Mouse (Mus musculus): ENCODE results near the gene Rnd3. TPM values are rescaled to one million over a fixed set of nuclear protein-coding genes. Genes with fewer than 3 reads are reported as not detected.

Rnd3 gene
- polyA plus RNA-seq, 1 experiment from 2014 or later = 92.6 TPM

DNA sequence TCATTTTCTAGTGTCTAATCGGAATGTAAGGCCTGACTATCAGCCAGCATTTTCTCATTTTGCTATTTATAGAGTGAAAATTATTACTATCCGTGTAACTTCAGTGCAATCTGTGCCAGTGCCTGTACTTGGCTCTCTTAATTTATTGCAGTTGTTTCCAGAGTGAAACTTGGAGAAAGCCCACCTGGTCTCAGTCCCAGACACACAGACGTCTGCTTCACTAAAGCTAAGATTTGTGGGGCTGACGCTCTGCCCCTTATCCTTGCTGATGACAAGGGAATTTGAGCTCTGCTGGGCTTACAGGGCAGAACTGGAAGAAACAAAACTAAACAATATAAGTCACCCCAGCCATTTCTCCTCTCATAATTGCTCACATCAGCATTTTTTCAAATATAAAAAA is 47.7 kb downstream of the Rnd3 start:
- H3K27me3 ChIP-seq (ENCODE audit: poor library complexity, severe bottlenecking) = no peaks in the 10 kb centered on the region
- no peaks in the 10 kb centered on the region for H3K36me3 ChIP-seq (replicated peaks)
- H3K9me3 ChIP-seq = no peaks in the 10 kb centered on the region
- no peak overlapping the region for H3K4me3 ChIP-seq
- H3K27ac ChIP-seq = no peak overlapping the region
- WGBS = 71% methylated on average over 4 of the region's 4 CpGs
- peaks cover 10% of the 10 kb centered on the region for H3K4me1 ChIP-seq
- DNase-seq (ENCODE audit: extremely low spot score, low spot score) = no peak

DNA sequence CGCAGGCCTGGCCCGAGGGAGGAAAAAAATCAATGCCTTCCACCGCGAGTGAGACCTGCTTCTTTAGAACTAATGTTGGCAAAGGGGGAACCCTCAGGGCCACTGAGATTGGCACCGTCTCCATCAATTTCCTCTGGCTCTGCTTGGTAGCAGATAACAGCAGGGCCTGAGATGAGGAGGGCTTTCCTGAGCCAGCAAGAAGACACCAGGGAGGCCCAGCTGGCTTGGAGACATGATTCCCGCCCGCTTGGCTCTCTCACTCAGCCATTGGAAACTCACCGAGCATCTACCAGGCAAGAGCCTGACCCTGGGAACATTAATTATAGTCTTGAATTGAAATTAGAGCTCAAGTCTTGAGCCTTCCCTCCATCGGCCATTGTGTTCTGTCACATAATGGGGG is 48.9 kb downstream of the Rnd3 start:
- no peaks in the 10 kb centered on the region for H3K27me3 ChIP-seq (ENCODE audit: poor library complexity, severe bottlenecking)
- peak overlapping the region; percentile 52; the same call in 1 of the 2 replicates for H3K27ac ChIP-seq
- no peaks in the 10 kb centered on the region for H3K9me3 ChIP-seq
- peaks cover 10% of the 10 kb centered on the region for H3K4me1 ChIP-seq
- WGBS = 81% methylated on average over 9 of the region's 9 CpGs
- no peak for DNase-seq (ENCODE audit: extremely low spot score, low spot score)
- no peak overlapping the region for H3K4me3 ChIP-seq
- H3K36me3 ChIP-seq (replicated peaks) = no peaks in the 10 kb centered on the region

DNA sequence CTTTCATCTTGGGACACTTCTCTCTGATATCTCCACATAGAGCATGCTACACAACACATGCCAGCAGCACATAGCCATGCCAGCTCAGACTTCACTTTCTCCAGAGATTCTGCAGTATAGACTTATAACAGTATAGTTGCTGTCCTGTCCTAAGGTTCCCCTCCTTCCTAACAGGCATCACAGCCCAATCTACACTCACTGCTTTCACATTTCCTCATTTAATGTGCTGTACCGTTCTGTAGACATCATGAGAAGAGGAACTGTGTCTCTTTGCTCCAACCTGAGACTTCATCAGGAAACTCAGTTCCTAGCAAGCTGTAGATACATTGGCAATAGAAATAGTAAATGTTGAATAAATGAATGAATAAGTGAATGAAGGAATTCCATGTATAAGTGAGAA is 49.7 kb downstream of the Rnd3 start:
- H3K4me1 ChIP-seq = peaks cover 10% of the 10 kb centered on the region
- WGBS = 89% methylated on average over 1 of the region's 1 CpGs
- DNase-seq (ENCODE audit: extremely low spot score, low spot score) = no peak
- no peak overlapping the region for H3K27ac ChIP-seq
- no peak overlapping the region for H3K4me3 ChIP-seq
- no peaks in the 10 kb centered on the region for H3K36me3 ChIP-seq (replicated peaks)
- no peaks in the 10 kb centered on the region for H3K9me3 ChIP-seq
- no peaks in the 10 kb centered on the region for H3K27me3 ChIP-seq (ENCODE audit: poor library complexity, severe bottlenecking)

DNA sequence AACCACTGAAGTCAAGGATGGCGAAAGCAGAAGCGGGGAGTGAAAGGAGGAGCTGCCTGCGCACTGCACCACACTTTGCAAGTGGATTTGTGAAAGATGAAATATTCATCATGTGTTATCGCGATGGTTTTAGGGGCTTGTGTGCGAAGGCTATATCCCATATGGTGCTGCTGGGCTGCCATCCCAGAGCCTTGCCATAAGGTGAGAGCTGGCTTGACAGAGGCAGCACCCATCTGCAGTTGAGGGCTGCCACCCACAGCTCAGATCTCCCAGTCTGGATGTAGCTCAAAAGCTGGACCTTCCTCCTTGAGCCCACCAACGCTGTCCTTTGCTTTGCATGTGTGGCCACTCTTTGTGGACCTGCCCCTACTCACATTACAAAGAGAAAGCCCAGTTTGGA is 58.2 kb downstream of the Rnd3 start:
- H3K27me3 ChIP-seq (ENCODE audit: poor library complexity, severe bottlenecking) = peaks cover 5% of the 10 kb centered on the region; the same call in 1 of the 2 replicates
- H3K4me1 ChIP-seq = peaks cover 52% of the 10 kb centered on the region
- peak overlapping the region; percentile 76 for H3K27ac ChIP-seq
- no peaks in the 10 kb centered on the region for H3K9me3 ChIP-seq
- no peak for DNase-seq (ENCODE audit: extremely low spot score, low spot score)
- no peaks in the 10 kb centered on the region for H3K36me3 ChIP-seq (replicated peaks)
- H3K4me3 ChIP-seq = no peak overlapping the region
- WGBS = 82% methylated on average over 7 of the region's 7 CpGs

DNA sequence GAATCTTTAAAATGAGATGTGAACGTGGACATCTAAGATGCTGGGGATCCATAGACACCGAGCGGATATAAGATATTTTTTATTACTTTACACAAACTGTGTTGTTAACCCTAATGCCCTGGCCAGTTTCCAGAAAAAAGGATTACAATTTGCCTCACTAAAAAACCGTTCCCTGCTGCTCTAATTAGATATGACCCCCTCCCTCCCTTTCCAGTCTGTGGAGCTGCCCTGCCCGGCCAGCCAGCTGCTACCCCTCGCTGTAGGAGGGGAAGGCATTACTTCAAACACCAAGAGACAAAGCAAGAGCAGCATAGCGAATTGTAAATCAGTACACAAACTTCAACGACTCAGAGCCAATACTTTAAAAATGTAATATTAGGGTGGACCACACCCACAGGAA is 58.9 kb downstream of the Rnd3 start:
- 32% methylated on average over 8 of the region's 8 CpGs for WGBS
- Histone ChIP-seq H3K27me3 (ENCODE audit: poor library complexity, severe bottlenecking) (peaks cover 5% of the 10 kb centered on the region; the same call in 1 of the 2 replicates), H3K27ac (peak overlapping the region; percentile 76; the same call in 1 of the 2 replicates), H3K4me3 (no peak overlapping the region), H3K9me3 (no peaks in the 10 kb centered on the region), H3K36me3 (replicated peaks) (no peaks in the 10 kb centered on the region), H3K4me1 (peaks cover 52% of the 10 kb centered on the region)
- DNase-seq (ENCODE audit: extremely low spot score, low spot score) = peak; percentile 23

DNA sequence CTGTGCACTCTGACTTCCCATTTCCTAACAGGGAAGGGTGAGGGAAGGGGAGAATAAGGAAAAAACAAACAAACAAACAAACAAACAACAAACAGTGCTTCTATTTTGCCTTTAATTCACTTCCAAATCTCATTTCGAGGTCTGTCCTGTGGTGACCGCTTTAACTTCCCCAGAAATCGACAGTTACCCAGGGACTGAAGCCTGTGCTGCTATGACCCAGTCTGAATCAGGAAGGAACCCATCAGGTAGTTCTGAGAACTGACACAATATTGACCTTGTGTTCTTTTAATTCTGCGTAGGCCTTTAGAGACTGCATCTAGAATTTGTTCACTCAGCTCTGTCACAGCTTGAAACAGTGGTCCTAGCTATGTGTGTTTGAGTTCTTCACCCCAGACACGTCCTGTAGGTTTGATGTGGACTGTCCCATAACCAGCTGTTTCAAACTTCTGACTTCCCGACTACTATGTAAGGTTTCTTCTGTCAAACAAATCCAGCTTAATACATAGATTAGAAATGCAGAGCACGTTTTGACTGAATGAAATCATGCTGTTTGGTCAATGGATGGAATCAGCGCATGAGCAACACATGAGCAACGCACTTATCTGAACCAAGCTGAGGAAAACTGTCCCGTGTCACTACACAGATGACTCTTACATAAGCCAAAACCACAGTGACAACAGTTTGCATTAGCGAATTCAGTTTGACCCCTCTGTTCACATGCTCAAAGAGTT is 59.9 kb downstream of the Rnd3 start:
- no peak for DNase-seq (ENCODE audit: extremely low spot score, low spot score)
- Histone ChIP-seq H3K27ac (no peak overlapping the region; the same call in 1 of the 2 replicates), H3K27me3 (ENCODE audit: poor library complexity, severe bottlenecking) (peaks cover 5% of the 10 kb centered on the region; the same call in 1 of the 2 replicates), H3K9me3 (no peaks in the 10 kb centered on the region; the same call in 1 of the 2 replicates), H3K4me3 (no peak overlapping the region), H3K36me3 (replicated peaks) (no peaks in the 10 kb centered on the region), H3K4me1 (peaks cover 52% of the 10 kb centered on the region)
- 86% methylated on average over 11 of the region's 11 CpGs for WGBS

DNA sequence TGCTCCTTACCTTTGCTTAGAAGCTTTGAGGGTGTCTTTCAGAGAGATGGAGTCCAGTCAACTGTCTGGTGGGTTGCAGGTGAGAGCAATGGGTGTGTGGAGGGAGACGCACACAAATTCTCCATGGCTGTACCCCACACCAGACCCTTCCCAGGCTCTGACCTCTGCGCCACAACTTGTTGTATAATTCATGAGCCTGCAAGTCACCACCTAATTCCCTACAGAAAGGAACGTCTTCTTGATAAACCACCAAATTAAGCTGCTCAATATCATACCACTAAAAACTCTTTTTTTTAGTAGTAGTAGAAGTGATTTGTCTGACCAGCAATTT is 60.8 kb downstream of the Rnd3 start:
- peaks cover 53% of the 10 kb centered on the region for H3K4me1 ChIP-seq
- DNase-seq (ENCODE audit: extremely low spot score, low spot score) = no peak
- 63% methylated on average over 3 of the region's 3 CpGs for WGBS
- H3K9me3 ChIP-seq = no peaks in the 10 kb centered on the region; the same call in 1 of the 2 replicates
- peaks cover 5% of the 10 kb centered on the region; the same call in 1 of the 2 replicates for H3K27me3 ChIP-seq (ENCODE audit: poor library complexity, severe bottlenecking)
- H3K36me3 ChIP-seq (replicated peaks) = no peaks in the 10 kb centered on the region
- no peak overlapping the region for H3K4me3 ChIP-seq
- peak overlapping the region; percentile 76 for H3K27ac ChIP-seq

DNA sequence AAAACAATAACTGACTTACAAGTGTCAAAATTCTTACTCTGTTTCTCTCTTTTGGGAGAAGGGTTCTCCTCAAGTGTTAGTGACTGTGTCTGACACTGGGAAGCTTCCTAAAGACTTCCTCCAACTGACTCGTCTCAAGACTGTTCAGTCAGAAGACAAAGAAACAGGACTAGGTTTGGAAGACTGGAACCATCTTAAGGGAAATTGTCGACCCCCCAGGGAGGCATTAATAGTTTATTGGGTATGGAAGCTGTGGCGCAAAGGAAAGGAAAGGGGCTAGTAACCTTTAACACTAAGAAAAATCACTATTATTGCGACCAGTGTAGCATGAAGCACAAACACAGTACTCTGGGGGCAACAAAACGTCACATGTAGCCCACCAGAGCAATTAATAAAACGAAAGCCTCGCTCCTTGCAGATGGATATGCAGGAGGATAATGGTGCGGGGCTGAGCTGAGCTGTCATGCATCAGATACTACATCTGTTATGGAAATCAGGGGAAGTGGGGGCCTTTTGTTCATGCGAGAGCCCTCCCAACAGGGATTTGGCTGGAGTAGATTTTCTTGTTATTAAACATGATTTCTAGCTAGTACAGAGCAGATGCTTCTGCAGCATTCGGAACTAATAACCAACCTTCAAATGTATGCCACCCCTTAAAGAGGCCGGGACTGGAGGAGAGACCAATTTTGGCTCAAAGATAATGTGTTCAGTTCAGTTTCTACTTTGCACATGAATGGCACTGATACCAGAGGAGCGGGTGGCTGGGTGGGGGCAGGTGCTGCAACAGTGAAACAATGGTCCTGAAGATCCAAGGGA is 61.4 kb downstream of the Rnd3 start:
- peaks cover 58% of the 10 kb centered on the region for H3K4me1 ChIP-seq
- peak overlapping the region; percentile 76 for H3K27ac ChIP-seq
- H3K27me3 ChIP-seq (ENCODE audit: poor library complexity, severe bottlenecking) = peaks cover 5% of the 10 kb centered on the region; the same call in 1 of the 2 replicates
- peak; percentile 24 for DNase-seq (ENCODE audit: extremely low spot score, low spot score)
- peak overlapping the region; percentile 8; the same call in 1 of the 2 replicates for H3K4me3 ChIP-seq
- 41% methylated on average over 12 of the region's 12 CpGs for WGBS
- H3K9me3 ChIP-seq = no peaks in the 10 kb centered on the region; the same call in 1 of the 2 replicates
- H3K36me3 ChIP-seq (replicated peaks) = no peaks in the 10 kb centered on the region

DNA sequence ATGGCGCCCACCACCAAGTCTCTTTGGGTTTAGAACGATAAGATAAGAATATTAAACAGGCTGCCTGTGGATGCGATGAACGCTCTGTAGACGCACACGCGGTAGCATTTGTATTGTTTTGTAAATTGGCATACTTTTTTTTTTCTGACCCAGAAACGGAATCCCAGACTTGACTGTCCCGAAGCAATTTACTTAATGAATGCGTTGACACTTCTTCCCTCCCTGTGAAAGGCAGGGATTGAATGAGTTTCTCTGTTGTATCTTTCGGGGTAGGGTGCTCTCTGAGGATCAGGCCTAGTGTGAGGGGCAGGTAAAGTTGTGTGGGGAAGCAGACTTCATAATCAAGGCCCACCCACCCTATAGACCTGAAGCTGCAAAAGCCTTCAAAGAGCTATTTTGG is 63.8 kb downstream of the Rnd3 start:
- Histone ChIP-seq H3K36me3 (replicated peaks) (no peaks in the 10 kb centered on the region), H3K9me3 (no peaks in the 10 kb centered on the region; the same call in 1 of the 2 replicates), H3K27ac (no peak overlapping the region), H3K4me3 (no peak overlapping the region), H3K27me3 (ENCODE audit: poor library complexity, severe bottlenecking) (peaks cover 5% of the 10 kb centered on the region; the same call in 1 of the 2 replicates), H3K4me1 (peaks cover 59% of the 10 kb centered on the region)
- no peak for DNase-seq (ENCODE audit: extremely low spot score, low spot score)
- 86% methylated on average over 11 of the region's 11 CpGs for WGBS

DNA sequence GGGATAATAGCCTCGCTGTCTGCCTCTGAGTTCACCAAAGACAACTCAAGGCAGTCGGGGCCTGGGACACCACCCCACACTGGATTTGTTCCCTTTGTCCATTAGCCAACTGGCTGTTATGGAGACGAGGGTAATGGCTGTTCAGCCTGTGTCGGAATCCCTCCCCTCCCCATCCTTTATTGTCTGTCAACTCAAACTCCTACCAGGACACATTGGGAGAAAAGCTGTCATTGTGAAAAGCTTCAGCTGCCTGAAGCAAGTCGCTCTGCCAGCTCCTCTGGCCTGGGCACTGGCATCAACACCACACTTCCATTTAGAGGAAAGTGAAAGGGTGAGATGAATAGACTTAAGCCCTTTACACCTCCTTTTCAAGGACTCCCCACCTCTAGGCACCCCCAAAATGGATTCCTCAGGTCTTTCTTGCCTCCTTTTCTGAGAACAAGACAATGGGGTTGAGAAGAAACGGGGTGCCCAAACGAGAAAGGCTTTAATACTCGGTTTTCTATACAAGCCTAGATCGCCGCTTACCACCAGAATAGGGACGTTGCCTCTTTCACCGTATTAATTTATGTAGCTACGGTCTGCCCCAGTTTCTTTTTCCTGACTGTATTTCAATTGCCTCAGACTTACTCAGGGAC is 66.1 kb downstream of the Rnd3 start:
- no peaks in the 10 kb centered on the region; the same call in 1 of the 2 replicates for H3K9me3 ChIP-seq
- DNase-seq (ENCODE audit: extremely low spot score, low spot score) = no peak
- H3K36me3 ChIP-seq (replicated peaks) = no peaks in the 10 kb centered on the region
- H3K4me1 ChIP-seq = peaks cover 36% of the 10 kb centered on the region
- H3K27ac ChIP-seq = peak overlapping the region; percentile 51
- H3K4me3 ChIP-seq = no peak overlapping the region
- H3K27me3 ChIP-seq (ENCODE audit: poor library complexity, severe bottlenecking) = peaks cover 3% of the 10 kb centered on the region; the same call in 1 of the 2 replicates
- WGBS = 55% methylated on average over 13 of the region's 13 CpGs

Data from forebrain, embryonic 10.5 days (tissue).